Mouse (Mus musculus) T-cell, adult 2 months (primary cell): ENCODE data around the gene Pard6b.

Source experiments
- DNase-seq: peaks from one replicate; pipeline ENCODE4 v3.0.0; 2022; ENCODE audit warnings: low spot score

Gene Pard6b

DNA sequence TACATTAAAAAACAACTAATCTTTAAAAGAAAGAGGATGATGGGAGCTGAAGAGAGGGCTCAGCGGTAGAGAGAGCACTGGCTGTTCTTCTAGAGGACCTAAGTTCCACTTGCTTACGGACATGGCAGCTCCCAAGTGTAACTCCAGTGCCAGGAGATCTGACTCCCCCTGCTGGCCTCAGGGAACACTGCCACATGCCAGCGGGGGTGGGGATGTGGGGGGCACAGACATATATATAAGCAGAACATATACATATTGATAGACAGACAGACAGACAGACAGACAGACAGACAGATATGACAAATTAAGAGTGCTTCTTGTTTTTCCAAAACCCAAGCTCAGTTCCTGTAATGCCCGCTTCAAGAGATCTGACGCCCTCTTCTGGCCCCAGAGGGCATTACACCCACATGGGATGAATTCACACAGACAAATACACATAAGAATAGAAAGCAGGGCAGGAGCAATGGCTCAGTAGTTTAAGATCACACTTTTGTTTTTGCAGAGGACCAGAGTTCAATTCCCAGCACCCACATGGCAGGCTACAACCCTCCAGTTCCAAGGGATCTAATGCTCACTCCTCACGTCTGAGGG, 21.5 kb upstream of the Pard6b start:
- no peak for DNase-seq

DNA sequence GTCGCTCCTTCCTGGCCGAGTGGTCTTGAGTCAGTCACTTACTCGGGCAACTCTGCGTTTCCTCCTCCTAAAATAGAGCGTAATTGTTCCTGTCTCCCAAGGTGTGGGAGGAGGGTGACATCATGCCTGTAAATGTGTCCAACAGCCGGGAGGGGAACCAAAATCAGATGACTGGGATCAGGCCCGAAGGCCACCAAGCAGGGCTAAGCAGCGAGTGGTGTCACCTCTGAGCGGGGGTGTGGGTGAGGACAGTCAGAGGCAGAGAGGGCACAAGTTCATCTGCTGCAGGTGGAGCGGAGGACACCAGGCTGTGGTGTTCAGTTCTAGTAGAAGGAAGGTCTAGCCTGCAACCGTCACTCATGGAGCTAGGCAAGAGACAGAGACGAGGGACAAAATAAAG, 17.1 kb upstream of the Pard6b start:
- no peak for DNase-seq

DNA sequence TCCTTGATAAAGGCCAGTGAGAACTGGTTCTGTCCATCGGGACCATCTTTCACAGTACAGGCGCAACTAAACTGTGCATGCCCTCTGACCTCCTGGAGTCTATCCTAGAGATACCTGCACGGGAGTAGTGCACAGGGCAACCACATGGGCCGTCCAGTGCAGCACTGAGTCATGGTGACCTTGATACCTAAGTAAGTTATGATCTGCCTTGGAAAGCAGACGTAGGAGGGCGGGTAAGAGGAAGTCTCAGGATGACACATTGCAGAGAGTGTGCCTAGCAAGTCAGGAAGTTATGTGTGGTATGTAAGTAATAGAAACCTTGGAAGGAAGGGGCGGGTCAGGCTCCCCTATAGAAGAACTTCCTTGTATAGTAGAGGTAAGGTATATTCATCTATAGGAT, 15.3 kb upstream of the Pard6b start:
- DNase-seq: no peak

DNA sequence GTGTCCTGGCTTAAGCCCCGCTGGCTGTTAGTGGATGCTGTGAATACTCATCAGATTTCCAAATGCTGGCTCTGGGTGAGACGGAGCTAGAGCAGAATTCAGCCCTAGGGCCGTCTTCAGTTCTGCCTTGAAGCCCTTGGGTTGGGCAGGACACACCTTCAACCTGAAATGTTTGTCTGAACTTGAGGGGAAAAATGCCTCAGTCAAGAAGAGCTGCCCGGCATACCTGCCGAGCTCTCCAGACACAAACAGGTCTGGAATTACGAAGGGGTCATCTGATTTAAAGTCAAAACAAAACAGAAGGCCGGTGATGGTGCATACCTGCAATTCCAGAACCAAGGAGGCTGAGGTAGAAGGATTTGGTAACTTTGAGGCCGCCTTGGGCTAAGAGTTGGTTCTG, 14.0 kb upstream of the Pard6b start:
- no peak for DNase-seq

DNA sequence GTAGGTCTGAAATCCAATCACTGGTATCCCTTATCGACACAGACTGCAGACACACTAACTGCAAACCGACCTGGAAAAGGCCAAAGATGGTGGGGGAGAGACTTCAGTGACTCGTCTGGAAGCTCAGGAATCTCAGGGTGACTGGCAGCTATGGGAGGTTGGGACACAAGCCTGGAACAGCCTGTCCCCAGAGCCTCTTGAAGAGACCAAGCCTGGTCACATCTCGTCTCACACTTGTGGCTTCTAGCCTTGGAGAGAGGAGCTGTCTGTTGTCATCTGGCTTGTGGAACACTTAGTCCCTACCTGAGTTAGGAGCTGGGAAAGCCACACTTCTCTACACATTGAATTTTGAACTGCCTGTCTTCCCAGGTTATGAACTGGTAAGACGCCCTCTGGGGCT, 10.4 kb upstream of the Pard6b start:
- DNase-seq: no peak

DNA sequence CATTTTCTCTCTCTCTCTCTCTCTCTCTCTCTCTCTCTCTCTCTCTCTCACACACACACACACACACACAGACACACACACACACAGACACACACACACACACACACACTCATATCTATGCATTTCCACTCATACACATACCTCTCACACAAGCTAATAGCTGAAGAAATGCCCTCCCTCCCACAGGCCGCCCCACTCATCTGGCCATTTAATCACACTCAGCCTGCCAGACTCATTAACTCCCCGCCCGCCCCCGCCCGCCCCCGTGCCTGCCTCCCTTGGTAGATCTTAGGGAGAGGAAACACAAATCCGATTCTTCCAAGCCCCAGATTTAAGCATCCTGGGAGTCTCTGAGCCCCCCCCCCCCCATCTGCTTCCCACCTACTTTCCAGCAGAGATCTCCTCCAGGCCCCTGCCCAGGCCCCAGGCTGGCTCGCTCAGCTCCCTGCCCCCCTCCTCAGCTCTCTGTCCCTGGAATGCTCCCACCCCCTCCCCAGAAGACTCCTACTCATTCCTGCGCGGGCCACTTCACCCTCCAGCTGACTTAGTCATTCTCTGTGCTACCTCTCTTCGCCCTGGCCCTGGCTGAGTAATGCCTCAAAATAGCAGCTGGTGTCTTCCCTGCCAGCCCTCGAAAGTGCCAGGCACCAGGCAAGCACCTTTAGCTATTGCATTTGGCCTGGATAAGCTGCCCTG, 8.2 kb upstream of the Pard6b start:
- DNase-seq: no peak

DNA sequence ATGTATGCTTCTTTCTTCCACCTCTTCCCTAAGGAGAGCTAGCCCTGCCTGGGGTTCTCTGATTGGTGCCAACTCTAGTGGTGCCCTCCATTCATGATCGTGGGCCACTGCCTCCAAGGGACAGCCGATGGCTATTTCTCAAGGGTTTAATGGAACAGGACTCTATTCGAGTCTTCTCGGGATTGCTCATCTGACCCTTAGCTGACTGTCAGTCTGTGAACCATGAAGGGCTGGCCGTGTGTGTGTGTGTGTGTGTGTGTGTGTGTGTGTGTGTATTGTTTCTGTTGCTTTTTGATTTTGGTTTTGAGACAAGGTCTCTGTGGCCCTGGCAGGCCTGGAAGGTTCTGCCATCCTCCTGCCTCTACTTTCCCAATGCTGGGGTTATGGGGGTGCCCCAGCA, 7.1 kb upstream of the Pard6b start:
- DNase-seq: no peak

DNA sequence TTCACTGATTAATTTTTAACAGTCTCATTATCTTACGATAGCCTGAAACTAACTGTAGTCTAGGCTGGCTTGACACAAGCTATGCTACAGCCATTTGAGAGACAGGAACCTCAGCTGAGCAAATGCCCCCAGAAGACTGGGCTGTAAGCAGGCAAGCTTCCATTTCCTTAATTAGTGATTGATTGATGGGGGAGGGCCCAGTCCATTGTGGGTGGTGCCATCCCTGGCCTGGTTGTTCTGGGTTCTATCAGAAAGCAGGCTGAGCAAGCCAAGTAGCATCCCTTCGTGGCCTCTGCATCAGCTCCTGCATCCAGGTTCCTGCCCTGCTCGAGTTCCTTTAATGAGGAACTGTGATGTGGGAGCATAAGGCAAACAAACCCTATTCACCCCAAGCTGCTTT, 6.3 kb upstream of the Pard6b start:
- DNase-seq: no peak

DNA sequence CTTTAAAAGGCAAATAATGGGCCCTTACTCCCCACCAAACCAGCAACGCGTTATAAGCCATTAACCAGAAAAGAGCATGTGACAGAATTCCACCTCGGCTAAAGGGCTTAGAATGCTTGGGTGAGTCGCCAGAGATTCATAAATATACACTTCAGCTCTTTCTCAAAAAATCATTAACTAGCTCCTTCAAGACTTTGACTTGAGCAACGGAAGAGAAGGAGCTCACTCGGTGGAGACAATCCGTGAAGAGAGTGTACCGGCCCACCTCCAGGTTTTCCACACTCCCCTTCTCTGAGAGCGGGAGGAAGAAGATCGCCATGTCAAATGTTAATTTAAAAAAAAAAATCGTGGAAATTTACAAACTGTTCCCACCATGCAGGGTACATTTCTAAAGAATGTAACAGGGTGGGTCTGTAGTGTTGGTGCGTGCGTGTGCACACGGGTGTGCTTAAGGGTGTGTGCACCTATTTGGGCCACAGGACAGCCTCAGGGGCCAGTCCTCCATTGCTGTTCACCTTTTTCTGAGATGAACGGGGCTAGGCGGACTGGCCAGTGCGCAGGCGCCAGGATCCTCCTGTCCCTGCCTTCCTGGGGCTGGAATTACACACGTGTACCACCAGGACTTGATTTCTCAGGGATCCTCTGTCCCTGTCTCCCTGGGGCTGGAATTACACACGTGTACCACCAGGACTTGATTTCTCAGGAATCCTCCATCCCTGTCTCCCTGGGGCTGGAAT, 3.8 kb upstream of the Pard6b start:
- DNase-seq: no peak

DNA sequence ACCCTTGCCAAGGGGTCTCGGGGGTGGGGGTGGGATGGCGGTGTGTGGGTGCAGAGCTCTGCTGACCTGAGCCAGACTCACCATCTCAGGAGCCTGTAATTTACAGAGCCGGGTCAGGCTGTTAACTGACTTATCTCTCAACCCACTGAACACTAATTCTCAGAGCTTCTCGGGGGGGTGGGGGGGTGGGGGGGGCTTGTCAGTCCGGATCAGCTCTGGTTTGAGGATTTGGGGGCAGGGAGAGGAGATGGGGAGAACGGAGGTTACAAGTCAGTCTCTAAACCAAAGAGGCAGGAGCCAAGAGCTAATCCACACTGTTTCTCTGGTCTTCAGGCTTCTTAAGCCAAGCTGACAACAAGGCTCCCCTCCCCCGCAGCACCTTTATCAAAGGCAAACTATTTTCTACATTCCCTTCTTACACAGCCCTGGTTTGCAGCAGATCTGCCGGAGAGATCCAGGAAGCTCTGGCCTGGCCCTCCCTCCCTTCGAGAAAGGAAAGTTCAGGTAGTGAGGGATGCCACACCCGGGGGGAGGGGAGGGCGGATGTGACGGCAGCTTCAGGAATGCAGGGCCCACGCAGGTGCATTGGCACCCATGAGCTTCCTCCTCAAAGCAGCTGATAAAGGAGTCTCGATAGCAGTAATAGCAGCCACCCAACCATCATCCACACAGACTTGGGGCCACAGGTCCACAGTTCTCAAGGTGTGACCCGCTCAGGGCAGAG, 2.5 kb upstream of the Pard6b start:
- DNase-seq: no peak

DNA sequence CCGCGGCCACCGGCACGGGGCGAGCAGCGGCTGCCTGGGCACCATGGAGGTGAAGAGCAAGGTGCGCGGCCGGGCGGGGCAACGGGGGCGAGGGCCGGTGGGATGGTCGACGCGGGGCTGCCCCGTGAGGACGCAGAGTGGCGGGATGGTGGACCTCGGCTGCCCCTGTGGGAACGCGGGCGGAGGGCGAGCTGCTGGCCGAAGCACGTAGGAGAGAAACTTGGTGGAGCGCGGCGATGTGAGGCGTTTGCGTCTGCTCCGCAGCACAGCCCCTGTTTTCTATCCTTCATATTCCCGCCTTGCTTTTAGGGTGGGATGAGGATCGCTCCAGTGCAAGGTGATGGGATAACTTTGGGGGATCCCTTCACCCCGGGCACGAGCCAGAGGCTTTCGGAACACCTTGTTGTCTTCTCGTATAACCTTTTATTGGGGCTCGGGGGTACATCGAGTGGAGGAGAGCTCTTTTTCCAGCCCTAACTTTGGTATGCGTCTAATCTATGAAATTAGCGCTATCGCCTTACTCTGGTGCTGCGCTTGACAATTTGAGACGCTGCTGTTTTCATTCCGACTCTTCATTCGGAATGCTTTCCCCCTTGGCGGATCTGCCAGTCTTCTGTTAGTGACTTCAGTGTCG, 612 bp downstream of the Pard6b start:
- peak; percentile 11 for DNase-seq

DNA sequence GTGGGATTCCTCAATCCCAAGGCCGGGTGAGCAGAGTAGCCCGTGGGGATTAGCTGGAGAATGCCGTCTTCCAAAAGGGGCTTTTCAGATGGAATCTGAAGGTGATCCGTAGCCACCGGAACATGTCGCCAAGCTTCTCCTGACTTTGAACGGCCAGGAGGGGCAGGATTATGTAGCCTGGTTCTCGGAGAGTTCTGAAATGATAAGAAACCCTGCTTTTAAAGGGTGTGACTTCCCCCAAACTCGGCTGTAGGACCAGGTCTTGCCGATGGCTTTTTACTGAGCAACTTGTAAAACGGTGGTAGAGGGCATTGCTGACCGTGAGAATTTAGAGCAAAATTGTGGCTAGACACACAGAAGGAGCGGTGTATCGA, 1.1 kb downstream of the Pard6b start:
- DNase-seq: no peak

DNA sequence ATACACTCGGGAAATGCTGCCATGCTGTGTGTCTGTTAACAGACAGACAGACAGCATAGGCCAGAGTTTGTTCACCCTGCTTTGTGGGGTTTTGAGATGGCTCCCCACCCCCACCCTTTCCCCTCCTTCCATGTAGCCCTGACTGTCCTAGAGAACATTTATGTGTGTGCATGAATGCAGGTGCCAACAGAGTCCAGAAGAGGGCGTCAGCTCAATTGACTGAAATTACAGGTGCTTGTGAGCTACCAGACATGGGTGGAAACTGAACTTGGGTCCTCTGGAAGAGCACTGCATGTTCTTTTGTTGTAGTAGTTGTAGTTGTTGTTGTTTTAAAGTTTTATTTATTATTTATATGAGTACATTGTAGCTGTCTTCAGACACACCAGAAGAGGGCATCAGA, 2.8 kb downstream of the Pard6b start:
- DNase-seq: no peak

DNA sequence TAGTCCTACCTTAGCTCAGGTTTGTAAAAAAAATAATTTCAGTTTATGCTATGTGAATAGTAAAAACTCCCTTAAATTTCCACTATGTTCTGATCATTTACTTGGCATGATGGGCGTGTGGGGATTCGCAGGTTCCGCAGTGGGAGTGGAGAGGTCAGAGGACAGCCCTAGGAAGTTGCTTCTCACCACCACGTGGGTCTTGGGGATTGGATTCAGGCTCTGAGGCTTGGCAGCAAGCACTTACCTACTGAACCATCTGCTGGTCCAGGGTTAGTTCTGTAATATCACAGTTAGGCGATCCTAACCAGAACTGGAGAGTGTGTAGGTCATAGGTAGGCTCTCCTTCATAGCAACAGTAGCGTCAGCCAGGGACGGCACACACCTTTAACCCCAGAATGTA, 3.4 kb downstream of the Pard6b start:
- no peak for DNase-seq

DNA sequence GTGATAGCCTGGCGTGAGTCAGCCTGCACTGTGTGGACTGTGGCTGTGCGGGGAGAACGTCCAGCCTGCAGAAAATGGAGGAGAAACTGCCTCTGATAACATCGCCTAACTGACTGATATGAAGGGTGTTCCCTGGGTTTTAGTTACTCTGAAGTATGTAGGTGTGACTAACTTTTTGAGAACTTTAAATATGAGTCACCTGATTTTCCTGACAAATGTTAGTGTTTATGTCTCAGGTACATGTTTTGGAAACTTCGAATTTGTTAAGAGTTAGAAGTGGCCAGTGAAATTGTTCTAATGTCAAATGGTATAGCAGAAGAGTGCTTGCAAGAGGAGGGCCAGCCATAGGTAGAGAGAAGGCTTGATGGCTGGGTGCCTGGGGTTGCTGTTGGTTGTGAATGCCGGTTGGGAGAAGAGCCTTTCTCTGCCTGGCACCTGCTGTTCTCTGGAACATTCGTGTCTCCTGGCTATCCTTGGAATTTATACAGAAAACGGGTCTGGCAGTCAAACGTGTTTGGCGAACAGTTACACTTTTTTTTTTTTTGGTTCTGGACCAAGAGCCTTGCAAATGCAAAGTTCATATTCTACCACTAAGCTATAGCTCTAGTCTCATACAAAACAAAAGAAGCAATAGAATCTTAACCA, 4.9 kb downstream of the Pard6b start:
- DNase-seq: no peak

DNA sequence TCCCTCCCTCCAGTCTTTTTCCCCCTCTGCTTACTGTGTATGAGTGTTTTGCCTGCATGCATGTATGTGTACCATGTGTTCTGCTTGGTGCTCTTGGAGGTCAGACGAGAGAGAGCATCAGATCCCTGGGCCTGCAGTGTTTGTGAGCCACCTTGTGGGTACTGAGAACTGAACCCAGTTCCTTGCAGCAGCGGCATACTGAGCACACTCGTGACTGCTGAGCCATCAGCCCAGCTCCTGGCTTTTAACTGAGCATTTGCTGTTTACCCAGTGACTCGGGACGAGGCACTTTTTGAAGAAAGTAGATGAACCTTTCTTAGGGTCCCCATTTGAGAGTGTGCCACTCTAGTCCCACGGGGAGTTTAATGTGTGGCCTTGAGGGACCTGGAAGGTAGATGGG, 5.5 kb downstream of the Pard6b start:
- DNase-seq: no peak

DNA sequence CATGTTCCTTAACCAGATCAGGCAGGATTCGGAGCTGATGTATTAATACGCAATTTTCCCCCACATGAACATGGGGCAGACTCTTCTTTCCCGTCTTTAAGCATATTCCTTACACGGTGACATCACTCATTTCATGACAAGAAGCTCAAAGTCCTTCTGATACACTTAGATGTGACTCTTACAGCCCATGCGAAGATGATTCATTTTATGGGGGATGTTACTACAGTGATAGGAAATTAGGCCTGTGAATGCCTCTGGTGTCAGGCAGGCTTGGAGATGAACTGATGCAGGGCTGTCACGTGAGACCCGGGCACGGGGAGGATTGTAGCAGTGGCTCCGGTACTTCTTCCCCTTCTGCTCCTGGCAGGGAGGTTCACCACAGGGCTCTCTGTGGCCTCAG, 6.0 kb downstream of the Pard6b start:
- no peak for DNase-seq

DNA sequence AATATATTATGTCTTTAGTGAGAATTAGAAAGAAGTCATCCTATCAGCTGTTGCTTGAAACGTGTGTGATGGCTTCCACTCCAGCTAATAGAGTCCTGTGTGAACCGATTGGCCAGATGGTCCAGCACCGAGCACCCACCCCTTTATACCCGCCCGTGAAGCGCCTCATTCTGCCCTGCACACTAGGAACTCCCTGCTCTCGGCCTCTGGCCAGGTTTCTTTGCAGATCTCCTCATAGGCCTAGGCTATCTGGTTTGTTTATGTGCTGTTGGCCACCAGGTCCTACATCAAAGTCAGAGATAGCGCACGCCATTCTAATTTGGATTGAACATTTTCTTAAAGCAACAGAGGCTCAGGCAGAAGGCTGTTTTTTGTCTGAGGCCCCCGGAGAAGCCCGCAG, 10.8 kb downstream of the Pard6b start:
- no peak for DNase-seq

DNA sequence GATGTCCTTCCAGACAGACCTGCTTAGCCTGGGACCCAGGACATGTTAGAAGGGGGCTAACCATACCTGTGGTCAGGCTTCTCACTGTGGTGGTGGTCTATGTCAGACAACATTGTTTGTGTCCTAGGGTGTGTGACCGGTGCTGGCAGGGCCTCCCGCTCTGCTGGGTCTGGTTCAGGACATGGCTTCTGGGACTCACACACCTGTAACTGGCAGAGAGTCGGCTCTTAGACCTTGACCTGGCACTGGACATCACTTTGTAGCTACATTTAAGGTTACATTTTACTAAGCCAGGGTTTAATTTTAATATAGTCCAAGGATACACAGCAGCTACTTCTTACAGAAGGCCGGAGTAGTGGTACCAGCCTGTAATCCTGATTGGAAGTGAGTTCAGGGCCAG, 12.3 kb downstream of the Pard6b start:
- DNase-seq: no peak

DNA sequence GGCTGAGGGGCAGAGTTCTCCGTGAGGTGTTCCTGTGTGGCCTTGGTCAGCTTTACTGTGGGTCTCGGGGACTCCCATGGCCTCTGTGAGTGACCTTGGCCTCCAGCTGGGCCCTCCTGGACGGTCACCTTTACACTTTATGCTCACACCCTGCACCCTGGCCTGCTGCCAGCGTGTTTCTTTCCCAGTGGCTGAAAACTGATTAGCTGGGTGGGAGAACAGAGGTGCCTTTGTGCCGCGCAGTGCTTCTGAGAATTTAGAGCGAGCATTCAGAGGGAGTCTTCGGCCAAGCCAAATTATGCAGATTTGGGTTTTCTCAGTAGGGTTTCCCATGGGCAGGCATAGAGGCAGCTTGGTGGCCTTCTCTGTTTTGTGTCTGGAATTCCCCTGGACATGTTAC, 14.3 kb downstream of the Pard6b start:
- DNase-seq: no peak

DNA sequence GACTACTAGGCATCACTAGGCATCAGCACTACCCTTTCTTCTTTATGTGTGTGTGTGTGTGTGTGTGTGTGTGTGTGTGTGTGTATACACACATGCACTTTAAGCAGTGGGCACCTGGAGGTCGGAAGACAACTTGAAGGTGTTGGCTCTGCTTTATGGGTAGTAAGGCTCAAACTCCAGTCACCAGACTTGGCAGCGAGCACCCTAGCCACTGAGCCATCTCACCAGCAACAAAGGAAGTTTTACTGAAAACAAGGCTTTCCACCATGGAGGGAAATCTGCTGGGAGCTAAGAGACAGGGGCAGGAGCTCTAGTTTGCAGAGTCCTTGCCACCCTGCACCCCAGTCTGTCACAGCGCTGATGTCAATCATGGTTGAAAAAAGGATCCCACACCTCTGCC, 15.7 kb downstream of the Pard6b start:
- DNase-seq: no peak

DNA sequence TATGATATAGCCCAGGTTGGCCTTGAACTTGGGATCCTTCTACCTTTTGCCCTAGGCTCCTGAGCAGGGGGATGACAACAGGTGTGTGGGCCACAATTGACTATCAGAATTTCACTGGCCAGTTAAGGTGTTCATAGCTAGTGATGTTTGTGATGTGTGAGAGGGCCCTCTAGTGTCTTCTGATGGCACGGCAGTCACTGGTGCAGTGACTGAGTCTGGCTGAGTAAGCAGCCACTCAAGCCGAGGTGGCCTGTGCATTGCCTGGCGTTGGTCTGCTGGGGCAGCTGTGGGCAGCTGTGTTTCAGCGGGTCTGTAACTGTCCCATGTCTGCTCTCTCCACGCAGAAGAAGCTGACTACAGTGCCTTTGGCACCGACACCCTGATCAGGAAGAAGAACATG, 17.2 kb downstream of the Pard6b start:
- DNase-seq: peak; percentile 35
